Mouse (Mus musculus) spleen, postnatal 4 days (tissue): ENCODE results near the gene Ano8.
"Not testable (repeated sequence)": the region's sequence is repeated elsewhere in the genome, so short reads cannot be mapped to it uniquely, and the experiment has no call there.

Experiments
- DNase-seq, 2 experiments: peaks; one replicate each; pipeline ENCODE4 v3.0.0; 2022; ENCODE audit warnings: low spot score in 2 of 2

Gene Ano8

DNA sequence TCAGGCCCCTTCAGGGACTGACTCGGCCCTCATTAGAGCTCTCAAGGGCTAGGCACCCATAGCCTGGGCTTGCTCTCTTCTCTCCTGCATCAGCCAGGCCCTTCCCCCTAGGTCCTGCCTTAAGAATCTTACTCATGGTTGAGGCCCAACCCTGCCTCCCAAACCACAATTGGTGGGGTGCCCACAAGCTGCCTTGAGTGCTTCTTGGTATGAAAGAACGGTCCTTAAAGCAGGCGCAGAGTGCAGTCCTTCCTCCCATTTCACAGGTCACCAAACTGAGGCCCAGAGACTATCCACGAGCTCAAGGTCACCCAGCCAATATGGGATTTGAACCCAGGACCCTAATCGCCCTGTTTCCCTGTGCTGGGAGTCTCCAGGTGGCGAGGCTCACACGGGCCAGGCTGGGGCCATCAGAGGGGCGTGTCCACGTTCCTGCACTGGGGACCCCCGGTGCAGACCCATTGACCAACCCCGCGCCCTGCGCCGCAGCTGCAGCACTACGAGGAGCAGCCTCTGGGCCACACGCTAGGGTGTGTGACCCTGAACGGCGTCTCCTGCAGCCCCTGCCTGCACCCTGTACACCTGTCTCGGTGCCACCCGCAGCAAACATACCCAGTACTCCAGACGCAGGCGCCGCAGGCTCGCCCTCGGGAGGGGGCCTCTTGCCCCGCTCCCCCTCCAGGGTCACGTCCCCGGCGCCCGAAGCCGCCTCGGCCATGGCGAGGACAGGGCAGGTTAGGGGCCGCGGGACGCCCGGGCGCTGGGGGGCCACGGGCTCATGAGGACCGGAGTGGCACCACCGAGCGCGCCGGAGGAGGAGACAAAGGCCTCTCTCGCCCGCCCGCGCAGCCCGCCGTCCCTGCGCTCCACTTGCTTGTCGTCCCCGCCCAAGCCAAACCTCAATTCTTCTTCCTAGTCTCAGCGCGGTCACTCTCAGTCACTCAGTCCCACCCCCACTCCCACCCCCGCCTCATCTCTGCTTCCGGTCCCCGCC lies at the start of gene Ano8:
Ano8 (minus strand) TSS at position 822 of the 994 bp plus-strand sequence.
- DNase-seq, result peak; percentile 76 to 89

- no peak for DNase-seq
These were observed 48.6 kb upstream of the Ano8 start for GRCm38 (mm10) chr8:71534263-71534810.

- DNase-seq, result not testable (repeated sequence)
These were observed 45.1 kb upstream of the Ano8 start for GRCm38 (mm10) chr8:71530735-71531467.

- DNase-seq, result no peak
These were observed 42.8 kb upstream of the Ano8 start for GRCm38 (mm10) chr8:71528362-71529073.

- no peak for DNase-seq
These were observed 41.6 kb upstream of the Ano8 start for GRCm38 (mm10) chr8:71527162-71527870.

DNA sequence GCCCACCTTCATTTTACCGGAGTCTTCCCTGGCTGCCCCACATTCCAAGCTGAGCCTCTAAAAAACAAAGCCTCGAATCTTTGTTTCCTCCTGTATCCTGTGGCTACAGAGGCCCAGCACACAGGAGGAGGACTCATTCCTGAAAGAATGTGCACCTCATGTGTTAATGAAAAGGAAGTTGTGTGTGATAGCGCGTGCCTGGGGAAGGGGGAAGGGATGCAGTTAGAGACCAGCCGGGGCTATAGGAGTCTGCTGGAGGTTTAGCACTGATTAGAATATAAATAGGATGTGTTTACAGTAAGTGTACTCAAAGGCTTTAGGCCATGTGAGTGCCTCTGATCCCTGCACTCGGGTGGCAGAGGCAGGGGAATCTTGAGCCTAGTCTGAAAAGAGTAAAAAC lies 40.5 kb upstream of the Ano8 start:
- no peak for DNase-seq

GRCm38 (mm10) chr8:71525226-71526050 lies 39.7 kb upstream of the Ano8 start, which contains the start of gene Ccdc194:
Ccdc194 (minus strand) TSS chr8:71525711.
- no peak for DNase-seq

DNA sequence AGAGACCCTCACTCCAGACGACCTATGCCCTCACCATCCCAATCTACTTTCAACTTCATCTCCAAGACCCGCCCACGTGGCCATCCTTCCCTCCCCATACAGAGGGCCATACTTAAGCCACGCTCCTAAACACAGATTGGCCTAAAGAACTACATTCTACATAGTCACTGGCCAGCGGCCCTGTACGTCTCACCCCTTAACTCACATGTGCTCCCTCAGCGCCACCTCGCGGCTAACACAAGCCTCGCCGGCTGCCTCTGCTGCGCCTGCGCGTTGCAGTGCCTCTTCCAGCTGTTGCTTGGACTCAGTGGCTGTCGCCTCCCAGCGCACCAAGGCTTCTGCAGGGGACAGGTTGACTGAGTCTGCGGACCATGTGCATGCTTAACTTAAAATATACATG lies 35.9 kb upstream of the Ano8 start:
- peak; percentile 91 to 97 for DNase-seq

DNA sequence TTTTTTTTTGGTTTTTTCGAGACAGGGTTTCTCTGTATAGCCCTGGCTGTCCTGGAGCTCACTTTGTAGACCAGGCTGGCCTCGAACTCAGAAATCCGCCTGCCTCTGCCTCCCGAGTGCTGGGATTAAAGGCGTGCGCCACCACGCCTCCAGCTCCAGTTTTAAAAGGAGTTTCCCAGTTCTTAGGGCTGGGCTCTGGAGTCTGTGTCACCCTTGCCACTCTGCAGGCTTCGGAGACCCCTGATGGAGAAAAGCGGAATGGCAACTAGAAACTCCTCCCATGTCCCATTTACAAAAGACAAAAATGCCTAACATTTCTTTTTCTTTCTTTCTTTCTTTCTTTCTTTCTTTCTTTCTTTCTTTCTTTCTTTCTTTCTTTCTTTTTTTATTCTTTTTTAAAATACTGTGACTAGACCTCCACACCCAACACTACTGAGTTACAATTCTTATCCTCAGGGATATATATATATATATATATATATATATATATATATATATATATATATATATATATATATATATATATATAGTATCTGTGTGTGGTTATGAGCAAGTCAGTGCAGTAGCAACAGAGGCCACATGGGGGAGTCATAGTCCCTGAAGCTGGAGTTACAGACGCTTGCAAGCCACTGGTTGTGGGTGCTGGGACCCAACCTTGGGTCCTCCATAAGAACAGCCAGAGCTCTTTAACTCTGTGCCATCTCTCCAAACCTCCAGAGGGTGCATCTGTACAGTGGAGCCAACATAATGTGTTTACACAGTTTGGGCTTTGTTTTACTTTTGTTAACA lies 33.5 kb upstream of the Ano8 start:
- DNase-seq, result peak in 1 of 2 experiments; percentile 48

GRCm38 (mm10) chr8:71516786-71517185 lies 31.0 kb upstream of the Ano8 start:
- no peak for DNase-seq

- DNase-seq, result no peak
These were observed 29.3 kb upstream of the Ano8 start for GRCm38 (mm10) chr8:71515043-71515442.

GRCm38 (mm10) chr8:71513018-71513754 lies 27.4 kb upstream of the Ano8 start:
- no peak for DNase-seq

DNA sequence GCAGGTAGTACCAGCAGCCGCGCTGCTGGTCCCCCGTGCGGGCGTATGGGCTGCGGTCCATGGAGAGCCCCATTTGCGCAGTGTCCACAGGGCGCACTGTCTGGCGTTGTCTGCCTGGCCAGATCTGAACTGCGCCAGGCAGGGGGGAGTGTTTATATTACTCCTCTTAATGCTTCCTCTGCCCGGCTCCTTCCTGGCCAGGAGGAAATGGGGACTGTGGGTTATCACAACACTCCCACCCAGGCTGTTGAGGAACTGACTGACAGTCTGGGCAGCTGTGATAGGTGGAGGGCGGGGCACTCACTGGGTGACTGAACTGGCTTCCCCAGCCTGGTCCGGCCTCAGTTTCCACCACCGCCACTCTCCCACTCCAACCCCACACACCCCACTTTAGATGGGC lies 25.9 kb upstream of the Ano8 start, which contains the start of gene Plvap:
Plvap (minus strand) TSS at position 109 of the 400 bp plus-strand sequence.
- peak in 1 of 2 experiments; percentile 37 for DNase-seq

GRCm38 (mm10) chr8:71509316-71509715 lies 23.6 kb upstream of the Ano8 start:
- DNase-seq, result no peak

- peak; percentile 44 to 76 for DNase-seq
These were observed 21.9 kb upstream of the Ano8 start for GRCm38 (mm10) chr8:71507589-71508104.

DNA sequence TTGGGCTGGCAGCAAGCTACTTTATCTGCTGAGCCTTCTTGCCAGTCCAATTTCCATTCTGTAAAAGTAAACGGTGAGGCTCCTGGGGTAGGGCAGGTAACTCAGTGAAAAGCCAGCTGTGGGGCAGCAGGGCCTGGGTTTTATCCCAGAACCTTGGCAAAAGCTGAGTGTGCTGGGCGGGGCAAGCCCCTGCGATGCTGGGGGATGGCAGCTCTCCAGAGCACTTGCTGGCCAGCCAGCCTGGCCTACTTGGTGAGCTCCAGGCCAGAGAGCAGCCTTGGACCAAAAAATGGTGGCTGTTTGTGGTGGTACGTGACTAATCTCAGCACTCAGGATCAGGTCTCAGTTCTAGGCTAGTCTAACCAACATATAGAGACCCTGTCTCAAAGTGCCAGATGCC lies 20.2 kb upstream of the Ano8 start:
- DNase-seq, result no peak

DNA sequence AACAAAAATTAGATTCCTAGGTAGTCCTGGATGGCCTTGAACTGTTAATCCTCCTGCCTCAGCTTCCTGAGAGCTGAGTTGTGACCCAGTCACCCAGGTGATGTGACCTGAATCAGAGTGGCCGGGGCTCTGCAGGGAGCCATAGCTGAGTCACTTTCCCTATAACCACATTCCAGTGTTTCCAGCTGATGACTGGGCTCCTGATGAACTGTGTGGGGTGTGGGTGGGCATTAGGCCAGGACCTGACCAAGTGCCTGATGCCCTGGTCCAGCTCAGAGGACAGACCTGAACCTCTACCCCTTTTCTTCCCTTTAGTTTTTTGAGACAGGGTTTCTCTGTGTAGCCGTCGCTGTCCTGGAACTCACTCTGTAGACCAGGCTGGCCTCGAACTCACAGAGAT lies 19.6 kb upstream of the Ano8 start:
- no peak for DNase-seq

GRCm38 (mm10) chr8:71504349-71504748 lies 18.6 kb upstream of the Ano8 start:
- no peak for DNase-seq
